Mouse (Mus musculus) hindbrain, embryonic 14.5 days (tissue): ENCODE results near the gene Ddx21. TPM values are rescaled to one million over a fixed set of nuclear protein-coding genes. Genes with fewer than 3 reads are reported as not detected.

Experiments used
- ATAC-seq: fragments of 200-750 bp; cut with Nextera tagmentation; 2 replicates; pipeline ENCODE4 v1.8.0; 2017; ENCODE audit warnings: moderate number of reproducible peaks, mild to moderate bottlenecking, moderate TSS enrichment, moderate library complexity; ENCODE audit not compliant: low FRiP score
- DNase-seq: peaks from one replicate; pipeline ENCODE4 v3.0.0-alpha.2; 2015; ENCODE audit warnings: low spot score
- H3K27ac ChIP-seq: fragments of 300-500 bp; sonication (generic); 2 replicates; pipeline ENCODE4 v1.5.1; 2014; ENCODE audit warnings: mild to moderate bottlenecking, moderate library complexity
- H3K27me3 ChIP-seq: fragments of 300-500 bp; sonication (generic); 2 replicates; pipeline ENCODE4 v1.6.1; 2014; ENCODE audit warnings: mild to moderate bottlenecking, low read length, mixed read lengths; ENCODE audit not compliant: control insufficient read depth, insufficient read depth
- H3K36me3 ChIP-seq: fragments of 300-500 bp; sonication (generic); replicated peaks from 2 replicates; pipeline ENCODE4 v1.6.1; 2014; ENCODE audit not compliant: control insufficient read depth, insufficient read depth
- H3K4me1 ChIP-seq: fragments of 300-500 bp; sonication (generic); replicated peaks from 2 replicates; pipeline ENCODE4 v1.6.1; 2014; ENCODE audit warnings: antibody characterized with exemption, low read length, mixed read lengths; ENCODE audit not compliant: control insufficient read depth, insufficient read depth
- H3K4me2 ChIP-seq: fragments of 300-500 bp; sonication (generic); replicated peaks from 2 replicates; pipeline ENCODE4 v1.6.1; 2014; ENCODE audit warnings: mild to moderate bottlenecking, moderate library complexity
- H3K4me3 ChIP-seq: fragments of 300-500 bp; sonication (generic); replicated peaks from 2 replicates; pipeline ENCODE4 v1.5.1; 2014; ENCODE audit warnings: mild to moderate bottlenecking, low read length
- H3K9ac ChIP-seq: fragments of 300-500 bp; sonication (generic); 2 replicates; pipeline ENCODE4 v1.6.1; 2014
- H3K9me3 ChIP-seq: fragments of 300-500 bp; sonication (generic); 2 replicates; pipeline ENCODE4 v1.6.1; 2016; ENCODE audit warnings: low read length; ENCODE audit not compliant: control insufficient read depth
- WGBS: fragments of 180-500 bp; shearing (Covaris S2); extraction: QIAGEN DNeasy Blood & Tissue Kit; methylation state at CpG from one replicate; pipeline ENCODE4 v1.1.7; 2014; 5-methylcytosine and 5-hydroxymethylcytosine counted together
- polyA plus RNA-seq: library from polyadenylated mRNA; unstranded; fragments of >200 nt; fragmentation: Nextera tagmentation; extraction: Ambion mirVana; gene quantifications from 2 replicates; pipeline ENCODE4 v1.2.1, GENCODE M21; 2014

The Ddx21 gene
- polyA plus RNA-seq, 1 experiment from 2014 or later: 15.9 TPM

- Histone ChIP-seq H3K4me2 (no peak overlapping the region), H3K9me3 (no peaks in the 10 kb centered on the region), H3K27ac (no peak overlapping the region), H3K9ac (no peak overlapping the region), H3K4me1 (no peaks in the 10 kb centered on the region), H3K4me3 (no peak overlapping the region), H3K36me3 (no peaks in the 10 kb centered on the region), H3K27me3 (no peaks in the 10 kb centered on the region)
- DNase-seq: peak; percentile 69
- ATAC-seq: no peak
- 34% methylated on average over 15 of the region's 16 CpGs for WGBS
Measured at GRCm38 (mm10) chr10:62549523-62550166, 52.4 kb downstream of the Ddx21 start.

GRCm38 (mm10) chr10:62546441-62546840 is 55.6 kb downstream of the Ddx21 start:
- WGBS: 87% methylated on average over 10 of the region's 10 CpGs
- ATAC-seq: no peak
- no peaks in the 10 kb centered on the region for H3K27me3 ChIP-seq

GRCm38 (mm10) chr10:62545759-62546158 is 56.3 kb downstream of the Ddx21 start:
- Histone ChIP-seq H3K9me3 (no peaks in the 10 kb centered on the region), H3K4me2 (no peak overlapping the region), H3K9ac (no peak overlapping the region), H3K4me3 (no peak overlapping the region), H3K36me3 (no peaks in the 10 kb centered on the region), H3K27me3 (no peaks in the 10 kb centered on the region), H3K4me1 (no peaks in the 10 kb centered on the region), H3K27ac (no peak overlapping the region)
- no peak for ATAC-seq
- no peak for DNase-seq

More at GRCm38 (mm10) chr10:62546441-62546840, 55.6 kb downstream of the Ddx21 start:
- no peaks in the 10 kb centered on the region for H3K36me3 ChIP-seq
- no peak overlapping the region for H3K4me2 ChIP-seq
- H3K4me3 ChIP-seq: no peak overlapping the region
- DNase-seq: no peak
- no peaks in the 10 kb centered on the region for H3K4me1 ChIP-seq
- H3K9ac ChIP-seq: no peak overlapping the region
- H3K9me3 ChIP-seq: no peaks in the 10 kb centered on the region
- H3K27ac ChIP-seq: no peak overlapping the region

GRCm38 (mm10) chr10:62544316-62544715 is 57.8 kb downstream of the Ddx21 start:
- DNase-seq (no peak), ATAC-seq (no peak)
- no peak overlapping the region for H3K4me3 ChIP-seq
- H3K4me1 ChIP-seq: no peaks in the 10 kb centered on the region
- no peaks in the 10 kb centered on the region for H3K36me3 ChIP-seq
- WGBS: 91% methylated on average over 4 of the region's 4 CpGs
- H3K27ac ChIP-seq: no peak overlapping the region
- no peaks in the 10 kb centered on the region for H3K27me3 ChIP-seq
- H3K9me3 ChIP-seq: no peaks in the 10 kb centered on the region
- no peak overlapping the region for H3K9ac ChIP-seq
- no peak overlapping the region for H3K4me2 ChIP-seq

GRCm38 (mm10) chr10:62543399-62543808 is 58.7 kb downstream of the Ddx21 start:
- Histone ChIP-seq H3K4me1 (no peaks in the 10 kb centered on the region), H3K4me2 (no peak overlapping the region), H3K27ac (no peak overlapping the region), H3K9me3 (no peaks in the 10 kb centered on the region), H3K27me3 (no peaks in the 10 kb centered on the region), H3K9ac (no peak overlapping the region), H3K36me3 (no peaks in the 10 kb centered on the region), H3K4me3 (no peak overlapping the region)
- ATAC-seq (no peak), DNase-seq (no peak)
- WGBS: 83% methylated on average over 12 of the region's 12 CpGs

- Histone ChIP-seq H3K9me3 (no peaks in the 10 kb centered on the region), H3K4me3 (no peak overlapping the region), H3K4me2 (no peak overlapping the region), H3K27ac (no peak overlapping the region), H3K9ac (no peak overlapping the region), H3K36me3 (no peaks in the 10 kb centered on the region), H3K4me1 (no peaks in the 10 kb centered on the region), H3K27me3 (no peaks in the 10 kb centered on the region)
- ATAC-seq (no peak), DNase-seq (no peak)
- WGBS: 95% methylated on average over 8 of the region's 8 CpGs
Measured at GRCm38 (mm10) chr10:62542928-62543327, 59.2 kb downstream of the Ddx21 start.

- H3K9ac ChIP-seq: no peak overlapping the region
- no peak overlapping the region for H3K27ac ChIP-seq
- ATAC-seq (no peak), DNase-seq (no peak)
- no peaks in the 10 kb centered on the region for H3K36me3 ChIP-seq
- 91% methylated on average over 12 of the region's 12 CpGs for WGBS
- no peaks in the 10 kb centered on the region for H3K9me3 ChIP-seq
- no peaks in the 10 kb centered on the region for H3K4me1 ChIP-seq
- H3K27me3 ChIP-seq: no peaks in the 10 kb centered on the region
- H3K4me2 ChIP-seq: no peak overlapping the region
- H3K4me3 ChIP-seq: no peak overlapping the region
Measured at GRCm38 (mm10) chr10:62542507-62542906, 59.6 kb downstream of the Ddx21 start.

GRCm38 (mm10) chr10:62541499-62541898 is 60.6 kb downstream of the Ddx21 start:
- DNase-seq (no peak), ATAC-seq (no peak)
- no peaks in the 10 kb centered on the region for H3K27me3 ChIP-seq
- H3K36me3 ChIP-seq: no peaks in the 10 kb centered on the region
- H3K9me3 ChIP-seq: no peaks in the 10 kb centered on the region
- H3K4me1 ChIP-seq: no peaks in the 10 kb centered on the region
- no peak overlapping the region for H3K4me3 ChIP-seq
- no peak overlapping the region for H3K9ac ChIP-seq
- no peak overlapping the region for H3K27ac ChIP-seq
- H3K4me2 ChIP-seq: no peak overlapping the region
- WGBS: 93% methylated on average over 12 of the region's 12 CpGs

- H3K27ac ChIP-seq: no peak overlapping the region
- 74% methylated on average over 3 of the region's 3 CpGs for WGBS
- no peaks in the 10 kb centered on the region for H3K36me3 ChIP-seq
- ATAC-seq: no peak
- H3K27me3 ChIP-seq: no peaks in the 10 kb centered on the region
- H3K4me3 ChIP-seq: no peak overlapping the region
- H3K9ac ChIP-seq: no peak overlapping the region
- no peaks in the 10 kb centered on the region for H3K9me3 ChIP-seq
- DNase-seq: no peak
- H3K4me2 ChIP-seq: no peak overlapping the region
- no peaks in the 10 kb centered on the region for H3K4me1 ChIP-seq
Measured at GRCm38 (mm10) chr10:62540800-62541199, 61.3 kb downstream of the Ddx21 start.

- no peak overlapping the region for H3K9ac ChIP-seq
- no peaks in the 10 kb centered on the region for H3K9me3 ChIP-seq
- H3K4me2 ChIP-seq: no peak overlapping the region
- H3K36me3 ChIP-seq: no peaks in the 10 kb centered on the region
- no peak overlapping the region for H3K27ac ChIP-seq
- H3K27me3 ChIP-seq: no peaks in the 10 kb centered on the region
- DNase-seq (no peak), ATAC-seq (no peak)
- no peak overlapping the region for H3K4me3 ChIP-seq
- no peaks in the 10 kb centered on the region for H3K4me1 ChIP-seq
- WGBS: 85% methylated on average over 7 of the region's 7 CpGs
Measured at GRCm38 (mm10) chr10:62534509-62534908, 67.6 kb downstream of the Ddx21 start.
